Mouse (Mus musculus): ENCODE results near the gene Vcam1. TPM values are rescaled to one million over a fixed set of nuclear protein-coding genes. Genes with fewer than 3 reads are reported as not detected.

Gene Vcam1
- polyA plus RNA-seq, 1 experiment from 2014 or later = 97.3 TPM

DNA sequence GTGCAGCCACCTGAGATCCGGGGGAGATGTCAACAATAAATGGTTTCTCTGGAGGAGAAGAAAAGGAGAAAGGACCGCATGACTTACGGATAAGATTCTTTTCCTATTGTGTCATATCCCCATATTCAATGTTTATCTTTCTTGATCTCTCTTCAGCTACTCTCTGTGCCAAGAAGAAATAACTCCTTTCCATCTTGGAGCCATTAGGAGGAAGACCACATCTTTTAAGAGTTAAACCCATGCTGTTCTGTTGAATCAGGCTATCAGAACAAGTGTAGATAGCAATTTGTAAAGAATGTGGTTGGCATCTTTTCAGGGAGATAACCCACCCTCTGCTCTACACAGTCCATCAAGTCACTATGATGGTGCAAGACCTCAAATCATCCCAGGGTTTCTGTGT is 8.5 kb downstream of the Vcam1 start:
- H3K36me3 ChIP-seq (ENCODE audit: control insufficient read depth, insufficient read depth) = peaks cover 33% of the 10 kb centered on the region

DNA sequence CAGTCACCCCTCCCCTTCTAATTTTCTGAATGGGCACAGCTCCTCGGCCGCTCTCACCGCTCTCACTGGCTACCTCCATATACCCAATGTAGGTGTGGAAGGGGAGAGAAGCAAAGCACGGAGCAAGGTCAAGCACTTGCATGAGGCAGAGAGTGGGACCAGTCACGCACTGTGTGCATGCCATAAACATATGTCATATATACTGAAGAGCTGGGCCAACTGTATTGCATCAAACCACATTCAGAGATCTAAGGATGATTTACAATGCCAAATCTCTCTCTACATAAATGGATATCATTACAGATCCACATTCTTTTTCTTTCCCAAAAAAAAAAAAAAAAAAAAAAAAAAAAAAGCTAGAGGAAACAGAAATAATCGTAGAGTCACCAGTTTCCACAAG is 9.1 kb downstream of the Vcam1 start:
- no peak overlapping the region for H3K4me3 ChIP-seq (ENCODE audit: low read length)
- peaks cover 38% of the 10 kb centered on the region for H3K36me3 ChIP-seq (ENCODE audit: control insufficient read depth, insufficient read depth)
- no peak for ATAC-seq (replicated peaks; ENCODE audit: extremely low read depth, insufficient read depth, low FRiP score)
- no peak overlapping the region for H3K4me2 ChIP-seq (ENCODE audit: low read depth, low read length)
- no peaks in the 10 kb centered on the region for H3K27me3 ChIP-seq (ENCODE audit: control insufficient read depth, insufficient read depth, low read length)
- H3K9ac ChIP-seq (ENCODE audit: low read length) = no peak overlapping the region
- WGBS = 83% methylated on average over 6 of the region's 6 CpGs
- no peaks in the 10 kb centered on the region for H3K9me3 ChIP-seq (replicated peaks; ENCODE audit: control insufficient read depth, low read length)
- peaks cover 8% of the 10 kb centered on the region; the same call in 1 of the 2 replicates for H3K4me1 ChIP-seq (ENCODE audit: control insufficient read depth, insufficient read depth, low read length)
- no peak overlapping the region for H3K27ac ChIP-seq (ENCODE audit: low read length)

More for the DNA sequence above, 8.5 kb downstream of the Vcam1 start:
- WGBS = 56% methylated on average over 3 of the region's 3 CpGs
- no peak for ATAC-seq (replicated peaks; ENCODE audit: extremely low read depth, insufficient read depth, low FRiP score)
- Histone ChIP-seq H3K27ac (ENCODE audit: low read length) (no peak overlapping the region), H3K9ac (ENCODE audit: low read length) (no peak overlapping the region), H3K4me2 (ENCODE audit: low read depth, low read length) (no peak overlapping the region), H3K9me3 (replicated peaks; ENCODE audit: control insufficient read depth, low read length) (no peaks in the 10 kb centered on the region), H3K4me3 (ENCODE audit: low read length) (no peak overlapping the region), H3K27me3 (ENCODE audit: control insufficient read depth, insufficient read depth, low read length) (no peaks in the 10 kb centered on the region), H3K4me1 (ENCODE audit: control insufficient read depth, insufficient read depth, low read length) (peaks cover 11% of the 10 kb centered on the region)

DNA sequence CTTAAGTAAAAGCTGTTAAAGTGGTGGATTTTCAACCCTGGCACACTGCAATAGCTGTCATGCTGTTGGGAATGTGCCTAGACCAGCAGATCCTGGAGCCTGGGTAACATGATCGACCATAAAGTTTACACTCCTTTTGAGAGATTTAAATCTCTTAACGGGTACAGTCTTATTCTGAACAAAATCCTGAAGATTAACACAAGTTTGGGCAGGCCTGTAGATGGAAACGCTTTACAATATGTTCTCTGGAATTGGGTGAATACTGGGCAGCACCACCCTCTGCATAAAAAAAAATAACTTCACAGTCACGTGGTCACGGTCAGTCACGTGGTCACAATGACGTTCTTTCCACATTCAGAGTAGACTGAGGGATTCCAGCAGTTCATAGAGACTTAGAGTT is 10.3 kb downstream of the Vcam1 start:
- peaks cover 37% of the 10 kb centered on the region for H3K36me3 ChIP-seq (ENCODE audit: control insufficient read depth, insufficient read depth)
- peaks cover 12% of the 10 kb centered on the region for H3K4me1 ChIP-seq (ENCODE audit: control insufficient read depth, insufficient read depth, low read length)

DNA sequence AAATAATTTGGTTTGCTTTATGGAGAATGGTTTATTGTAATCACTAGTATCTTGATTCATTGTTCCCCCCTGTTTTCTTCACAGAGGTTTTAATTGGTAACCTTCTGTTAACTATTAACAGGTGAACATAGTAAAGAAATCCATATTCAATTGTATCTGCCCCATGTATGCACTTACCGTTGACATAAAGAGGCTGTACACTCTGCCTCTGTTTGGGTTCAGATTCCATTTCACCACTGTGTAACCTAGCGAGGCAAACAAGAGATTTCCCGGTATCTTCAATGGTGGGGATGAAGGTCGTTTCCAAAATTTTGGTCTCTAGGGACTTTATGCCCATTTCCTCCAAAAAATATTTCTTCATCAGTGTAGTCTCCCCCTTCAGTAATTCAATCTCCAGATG is 12.4 kb downstream of the Vcam1 start:
- Histone ChIP-seq H3K27me3 (ENCODE audit: control insufficient read depth, insufficient read depth, low read length) (no peaks in the 10 kb centered on the region), H3K9me3 (replicated peaks; ENCODE audit: control insufficient read depth, low read length) (no peaks in the 10 kb centered on the region), H3K4me3 (ENCODE audit: low read length) (no peak overlapping the region), H3K9ac (ENCODE audit: low read length) (no peak overlapping the region), H3K4me1 (ENCODE audit: control insufficient read depth, insufficient read depth, low read length) (peaks cover 7% of the 10 kb centered on the region), H3K36me3 (ENCODE audit: control insufficient read depth, insufficient read depth) (peaks cover 33% of the 10 kb centered on the region), H3K4me2 (ENCODE audit: low read depth, low read length) (no peak overlapping the region), H3K27ac (ENCODE audit: low read length) (no peak overlapping the region)
- 87% methylated on average over 4 of the region's 4 CpGs for WGBS
- ATAC-seq (replicated peaks; ENCODE audit: extremely low read depth, insufficient read depth, low FRiP score) = no peak

More for the DNA sequence above, 10.3 kb downstream of the Vcam1 start:
- no peak overlapping the region for H3K9ac ChIP-seq (ENCODE audit: low read length)
- no peaks in the 10 kb centered on the region for H3K27me3 ChIP-seq (ENCODE audit: control insufficient read depth, insufficient read depth, low read length)
- H3K9me3 ChIP-seq (replicated peaks; ENCODE audit: control insufficient read depth, low read length) = no peaks in the 10 kb centered on the region
- no peak overlapping the region for H3K4me3 ChIP-seq (ENCODE audit: low read length)
- no peak for ATAC-seq (replicated peaks; ENCODE audit: extremely low read depth, insufficient read depth, low FRiP score)
- WGBS = 78% methylated on average over 7 of the region's 7 CpGs
- no peak overlapping the region for H3K4me2 ChIP-seq (ENCODE audit: low read depth, low read length)
- H3K27ac ChIP-seq (ENCODE audit: low read length) = no peak overlapping the region

DNA sequence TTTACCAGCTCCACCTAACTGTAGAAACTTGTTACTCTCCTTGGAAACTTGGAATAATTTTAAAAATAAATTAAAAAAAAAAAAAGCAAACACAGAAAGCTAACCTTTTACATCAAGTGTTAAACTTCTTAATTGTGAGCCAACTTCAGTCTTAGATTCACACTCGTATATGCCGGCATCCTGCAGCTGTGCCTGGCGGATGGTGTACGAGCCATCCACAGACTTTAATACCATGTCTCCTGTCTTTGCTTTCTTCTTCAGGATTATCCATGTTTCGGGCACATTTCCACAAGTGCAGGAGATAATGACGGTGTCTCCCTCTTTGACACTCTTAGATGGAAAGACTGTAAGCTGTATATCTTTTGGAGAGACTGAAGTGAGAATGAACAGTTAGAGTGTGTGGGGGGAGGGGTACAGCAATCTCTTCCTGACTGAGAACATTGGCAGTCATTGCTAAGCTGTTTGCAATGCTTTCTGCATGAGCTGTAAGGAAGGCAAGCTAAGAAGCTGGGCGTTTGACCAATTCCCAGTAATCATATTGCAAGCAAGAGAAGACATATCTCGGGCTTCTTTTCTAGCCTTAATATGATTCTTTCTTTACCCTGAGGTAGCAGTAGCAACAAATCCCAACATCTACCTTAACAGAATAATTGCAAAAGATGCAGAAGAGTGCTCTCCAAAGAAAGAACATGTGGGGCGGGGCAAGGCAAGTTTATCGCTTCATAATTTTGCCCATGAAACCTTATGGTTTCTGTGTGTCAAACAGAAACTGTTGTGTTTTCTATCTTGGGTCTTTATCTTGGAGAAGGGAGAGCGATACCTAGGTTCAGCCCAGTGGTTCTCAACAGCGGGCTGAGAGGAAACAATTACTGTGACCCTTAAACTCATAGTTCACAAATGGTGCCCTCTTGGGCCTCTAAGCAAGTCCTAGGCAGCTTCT is 15.0 kb downstream of the Vcam1 start:
- no peak overlapping the region for H3K4me3 ChIP-seq (ENCODE audit: low read length)
- H3K4me2 ChIP-seq (ENCODE audit: low read depth, low read length) = 0 out of 2 replicates have a peak overlapping the region, but pooled peaks have one; percentile 7
- H3K27ac ChIP-seq (ENCODE audit: low read length) = peak overlapping the region; percentile 56
- peaks cover 7% of the 10 kb centered on the region for H3K4me1 ChIP-seq (ENCODE audit: control insufficient read depth, insufficient read depth, low read length)
- H3K9ac ChIP-seq (ENCODE audit: low read length) = no peak overlapping the region
- no peaks in the 10 kb centered on the region for H3K9me3 ChIP-seq (replicated peaks; ENCODE audit: control insufficient read depth, low read length)
- H3K27me3 ChIP-seq (ENCODE audit: control insufficient read depth, insufficient read depth, low read length) = no peaks in the 10 kb centered on the region
- peak; percentile 84 for ATAC-seq (replicated peaks; ENCODE audit: extremely low read depth, insufficient read depth, low FRiP score)
- H3K36me3 ChIP-seq (ENCODE audit: control insufficient read depth, insufficient read depth) = peaks cover 33% of the 10 kb centered on the region
- 48% methylated on average over 12 of the region's 12 CpGs for WGBS

DNA sequence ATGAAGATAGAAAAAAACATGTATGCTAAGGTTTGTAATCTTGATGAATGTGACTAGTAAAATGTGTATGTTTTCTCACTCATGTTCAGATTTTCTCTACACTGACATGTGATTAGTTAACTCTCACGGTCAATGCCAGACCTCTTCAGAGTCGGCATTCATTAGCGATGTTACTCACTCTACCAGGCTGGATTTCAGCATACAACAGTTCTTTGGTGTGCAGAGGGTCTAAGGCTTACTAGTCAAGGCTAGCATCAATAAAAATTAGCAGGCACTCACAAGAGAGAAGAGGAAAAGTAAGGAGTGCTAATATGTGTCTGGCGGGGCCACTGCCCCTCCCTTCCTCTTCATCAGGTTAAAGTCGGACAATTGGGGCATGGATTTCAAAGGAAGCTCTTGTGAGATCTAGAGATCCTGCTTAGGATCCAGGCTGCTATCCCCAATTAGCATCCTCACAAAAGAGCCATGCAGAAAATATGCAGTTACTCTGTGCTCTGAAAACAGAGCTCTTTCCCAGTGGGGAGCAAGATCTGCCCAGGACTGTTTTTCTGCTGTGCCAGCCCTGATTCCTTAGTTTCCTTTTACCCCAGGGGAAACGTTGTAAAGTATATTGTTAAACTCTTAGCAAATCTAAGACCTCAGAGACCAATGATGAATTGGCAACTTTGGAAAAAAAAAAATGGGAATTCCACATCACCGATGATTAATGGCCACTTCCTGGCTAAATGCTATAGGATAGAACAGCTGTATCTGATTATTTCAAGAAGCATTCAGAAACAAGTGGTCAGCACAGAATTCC is 15.8 kb downstream of the Vcam1 start:
- H3K27me3 ChIP-seq (ENCODE audit: control insufficient read depth, insufficient read depth, low read length) = no peaks in the 10 kb centered on the region
- peak overlapping the region; percentile 32 for H3K27ac ChIP-seq (ENCODE audit: low read length)
- H3K9me3 ChIP-seq (replicated peaks; ENCODE audit: control insufficient read depth, low read length) = no peaks in the 10 kb centered on the region
- no peak overlapping the region for H3K9ac ChIP-seq (ENCODE audit: low read length)
- 46% methylated on average over 7 of the region's 7 CpGs for WGBS
- H3K4me3 ChIP-seq (ENCODE audit: low read length) = no peak overlapping the region
- no peak overlapping the region for H3K4me2 ChIP-seq (ENCODE audit: low read depth, low read length)
- peaks cover 31% of the 10 kb centered on the region for H3K36me3 ChIP-seq (ENCODE audit: control insufficient read depth, insufficient read depth)
- H3K4me1 ChIP-seq (ENCODE audit: control insufficient read depth, insufficient read depth, low read length) = peaks cover 7% of the 10 kb centered on the region
- ATAC-seq (replicated peaks; ENCODE audit: extremely low read depth, insufficient read depth, low FRiP score) = no peak

DNA sequence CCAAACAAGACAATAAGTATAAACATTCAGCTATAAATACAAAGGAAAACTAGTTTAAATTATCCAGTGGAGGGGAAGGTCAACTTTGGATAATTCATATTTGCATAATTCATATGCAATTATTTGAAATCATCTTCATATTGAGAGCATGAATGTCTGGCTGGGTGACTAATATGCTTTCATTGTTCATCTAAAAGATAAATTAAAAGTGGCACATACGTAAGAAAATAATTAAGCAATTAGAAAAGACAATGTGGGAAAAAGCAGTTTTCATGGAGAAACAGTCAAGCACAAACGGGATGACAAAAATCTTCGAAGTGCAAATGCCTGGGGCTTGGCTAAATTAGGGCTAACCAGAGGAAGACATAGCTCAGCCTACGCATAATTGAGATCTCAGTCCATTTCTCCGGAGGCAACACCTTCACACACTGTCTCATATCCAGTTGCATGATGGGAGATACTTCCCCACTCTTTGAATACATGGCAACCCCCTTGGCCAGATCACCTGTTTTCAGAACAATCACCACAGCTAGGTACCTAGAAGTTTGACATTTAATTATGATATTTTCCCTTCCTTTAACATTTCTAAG is 16.6 kb downstream of the Vcam1 start:
- Histone ChIP-seq H3K36me3 (ENCODE audit: control insufficient read depth, insufficient read depth) (peaks cover 31% of the 10 kb centered on the region), H3K9me3 (replicated peaks; ENCODE audit: control insufficient read depth, low read length) (no peaks in the 10 kb centered on the region), H3K27ac (ENCODE audit: low read length) (no peak overlapping the region), H3K9ac (ENCODE audit: low read length) (no peak overlapping the region), H3K27me3 (ENCODE audit: control insufficient read depth, insufficient read depth, low read length) (no peaks in the 10 kb centered on the region), H3K4me1 (ENCODE audit: control insufficient read depth, insufficient read depth, low read length) (peaks cover 7% of the 10 kb centered on the region), H3K4me3 (ENCODE audit: low read length) (no peak overlapping the region), H3K4me2 (ENCODE audit: low read depth, low read length) (no peak overlapping the region)
- 88% methylated on average over 5 of the region's 5 CpGs for WGBS
- no peak for ATAC-seq (replicated peaks; ENCODE audit: extremely low read depth, insufficient read depth, low FRiP score)

DNA sequence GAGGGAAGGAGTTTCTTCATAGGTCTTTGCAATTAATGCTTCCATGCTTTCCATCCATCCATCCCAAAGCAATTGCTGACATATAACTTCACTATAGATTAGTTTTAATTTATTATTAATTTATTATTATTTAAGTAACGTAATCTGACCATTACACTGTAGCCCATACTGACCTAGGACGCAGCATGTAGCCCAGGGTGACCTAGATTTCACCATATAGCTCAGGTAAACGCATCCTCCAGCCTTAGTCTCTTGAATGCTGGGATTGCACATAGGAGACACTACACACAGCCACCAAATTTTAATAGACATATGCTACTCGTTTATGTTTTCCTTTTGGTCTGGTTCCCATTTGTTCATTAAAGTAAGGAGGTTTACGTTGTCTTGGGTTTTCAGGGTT is 23.8 kb downstream of the Vcam1 start:
- Histone ChIP-seq H3K4me1 (ENCODE audit: control insufficient read depth, insufficient read depth, low read length) (0 out of 2 replicates have a peak, but pooled peaks cover 3% of the 10 kb centered on the region), H3K4me2 (ENCODE audit: low read depth, low read length) (peak overlapping the region; percentile 66), H3K27ac (ENCODE audit: low read length) (no peak overlapping the region), H3K4me3 (ENCODE audit: low read length) (no peak overlapping the region), H3K36me3 (ENCODE audit: control insufficient read depth, insufficient read depth) (peaks cover 10% of the 10 kb centered on the region), H3K9me3 (replicated peaks; ENCODE audit: control insufficient read depth, low read length) (no peaks in the 10 kb centered on the region), H3K9ac (ENCODE audit: low read length) (no peak overlapping the region), H3K27me3 (ENCODE audit: control insufficient read depth, insufficient read depth, low read length) (no peaks in the 10 kb centered on the region)
- 87% methylated on average over 5 of the region's 5 CpGs for WGBS
- ATAC-seq (replicated peaks; ENCODE audit: extremely low read depth, insufficient read depth, low FRiP score) = no peak

All from heart, embryonic 16.5 days (tissue).